Mouse (Mus musculus): ENCODE data around the gene Krt19. TPM values are rescaled to one million over a fixed set of nuclear protein-coding genes. Genes with fewer than 3 reads are reported as not detected.

Krt19 gene
- total RNA-seq (2017), result not detected in 3 replicates

GRCm38 (mm10) chr11:100148615-100149330 lies at the start of gene Krt19:
TSS of gene Krt19 (minus strand) at chr11:100148665.
- ATAC-seq (replicated peaks; ENCODE audit: insufficient number of reproducible peaks, low FRiP score, low TSS enrichment, poor library complexity, severe bottlenecking), result no peak

- ATAC-seq (replicated peaks; ENCODE audit: insufficient number of reproducible peaks, low FRiP score, low TSS enrichment, poor library complexity, severe bottlenecking), result no peak
Observed at GRCm38 (mm10) chr11:100192992-100193391, 44.5 kb upstream of the Krt19 start, which contains the start of gene Krt9. TSS of gene Krt9 (minus strand) at chr11:100193246.

GRCm38 (mm10) chr11:100191820-100192219 lies 43.4 kb upstream of the Krt19 start:
- no peak for ATAC-seq (replicated peaks; ENCODE audit: insufficient number of reproducible peaks, low FRiP score, low TSS enrichment, poor library complexity, severe bottlenecking)

- ATAC-seq (replicated peaks; ENCODE audit: insufficient number of reproducible peaks, low FRiP score, low TSS enrichment, poor library complexity, severe bottlenecking), result no peak
Observed at GRCm38 (mm10) chr11:100186736-100187135, 38.3 kb upstream of the Krt19 start.

- ATAC-seq (replicated peaks; ENCODE audit: insufficient number of reproducible peaks, low FRiP score, low TSS enrichment, poor library complexity, severe bottlenecking), result no peak
Observed at GRCm38 (mm10) chr11:100181725-100182124, 33.3 kb upstream of the Krt19 start.

GRCm38 (mm10) chr11:100179260-100179659 lies 30.8 kb upstream of the Krt19 start:
- no peak for ATAC-seq (replicated peaks; ENCODE audit: insufficient number of reproducible peaks, low FRiP score, low TSS enrichment, poor library complexity, severe bottlenecking)

- ATAC-seq (replicated peaks; ENCODE audit: insufficient number of reproducible peaks, low FRiP score, low TSS enrichment, poor library complexity, severe bottlenecking), result no peak
Observed at GRCm38 (mm10) chr11:100178307-100178706, 29.8 kb upstream of the Krt19 start.

GRCm38 (mm10) chr11:100176791-100177190 lies 28.3 kb upstream of the Krt19 start:
- ATAC-seq (replicated peaks; ENCODE audit: insufficient number of reproducible peaks, low FRiP score, low TSS enrichment, poor library complexity, severe bottlenecking), result no peak

- ATAC-seq (replicated peaks; ENCODE audit: insufficient number of reproducible peaks, low FRiP score, low TSS enrichment, poor library complexity, severe bottlenecking), result no peak
Observed at GRCm38 (mm10) chr11:100168765-100169762, 20.6 kb upstream of the Krt19 start.

GRCm38 (mm10) chr11:100168071-100168470 lies 19.6 kb upstream of the Krt19 start:
- ATAC-seq (replicated peaks; ENCODE audit: insufficient number of reproducible peaks, low FRiP score, low TSS enrichment, poor library complexity, severe bottlenecking), result no peak

GRCm38 (mm10) chr11:100164392-100164791 lies 15.9 kb upstream of the Krt19 start:
- no peak for ATAC-seq (replicated peaks; ENCODE audit: insufficient number of reproducible peaks, low FRiP score, low TSS enrichment, poor library complexity, severe bottlenecking)

- ATAC-seq (replicated peaks; ENCODE audit: insufficient number of reproducible peaks, low FRiP score, low TSS enrichment, poor library complexity, severe bottlenecking), result no peak
Observed at GRCm38 (mm10) chr11:100157908-100158477, 9.5 kb upstream of the Krt19 start.

GRCm38 (mm10) chr11:100157331-100157730 lies 8.9 kb upstream of the Krt19 start:
- ATAC-seq (replicated peaks; ENCODE audit: insufficient number of reproducible peaks, low FRiP score, low TSS enrichment, poor library complexity, severe bottlenecking), result no peak

- ATAC-seq (replicated peaks; ENCODE audit: insufficient number of reproducible peaks, low FRiP score, low TSS enrichment, poor library complexity, severe bottlenecking), result no peak
Observed at GRCm38 (mm10) chr11:100155497-100156255, 7.2 kb upstream of the Krt19 start.

- no peak for ATAC-seq (replicated peaks; ENCODE audit: insufficient number of reproducible peaks, low FRiP score, low TSS enrichment, poor library complexity, severe bottlenecking)
Observed at GRCm38 (mm10) chr11:100147566-100148353, 705 bp downstream of the Krt19 start.

GRCm38 (mm10) chr11:100145858-100146560 lies 2.5 kb downstream of the Krt19 start:
- no peak for ATAC-seq (replicated peaks; ENCODE audit: insufficient number of reproducible peaks, low FRiP score, low TSS enrichment, poor library complexity, severe bottlenecking)

GRCm38 (mm10) chr11:100145104-100145503 lies 3.4 kb downstream of the Krt19 start:
- no peak for ATAC-seq (replicated peaks; ENCODE audit: insufficient number of reproducible peaks, low FRiP score, low TSS enrichment, poor library complexity, severe bottlenecking)

Data from monocyte, adult 5-6 weeks (primary cell).